Mouse (Mus musculus) heart, adult 18-20 months (tissue): ENCODE data around the gene Fgfr2. TPM values are rescaled to one million over a fixed set of nuclear protein-coding genes. Genes with fewer than 3 reads are reported as not detected.

Source experiments
- DNase-seq, 2 experiments: peaks; one replicate each; pipeline ENCODE4 v3.0.0; 2021 to 2022; ENCODE audit warnings: mixed read lengths in 1 of 2
- total RNA-seq, 2 experiments: library from RNA; stranded (reverse); gene quantifications; 2 replicates each; pipeline ENCODE4 v1.2.3; 2021

The Fgfr2 gene
- total RNA-seq, 2 experiments from 2014 or later, result 1.3 to 2.6 TPM

DNA sequence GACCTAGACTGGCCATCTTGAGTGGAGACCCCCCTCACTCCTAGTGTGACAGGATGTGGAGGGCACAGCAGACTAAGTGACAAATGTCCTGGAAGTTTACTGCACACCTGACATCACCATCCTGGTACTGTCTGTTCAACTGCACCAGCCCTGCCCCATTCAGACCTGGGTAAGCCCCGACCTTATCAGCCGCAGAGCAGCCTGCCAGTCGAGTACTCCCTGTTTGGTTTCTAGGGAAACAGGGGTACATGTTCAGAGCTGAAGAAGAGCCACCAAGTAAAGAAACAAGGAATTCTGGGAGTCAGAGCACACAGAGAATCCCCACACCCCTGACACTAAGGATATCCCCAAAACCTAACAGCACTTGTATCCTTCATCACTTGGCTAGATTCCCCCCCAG, 861.3 kb downstream of the Fgfr2 start:
- no peak for DNase-seq

DNA sequence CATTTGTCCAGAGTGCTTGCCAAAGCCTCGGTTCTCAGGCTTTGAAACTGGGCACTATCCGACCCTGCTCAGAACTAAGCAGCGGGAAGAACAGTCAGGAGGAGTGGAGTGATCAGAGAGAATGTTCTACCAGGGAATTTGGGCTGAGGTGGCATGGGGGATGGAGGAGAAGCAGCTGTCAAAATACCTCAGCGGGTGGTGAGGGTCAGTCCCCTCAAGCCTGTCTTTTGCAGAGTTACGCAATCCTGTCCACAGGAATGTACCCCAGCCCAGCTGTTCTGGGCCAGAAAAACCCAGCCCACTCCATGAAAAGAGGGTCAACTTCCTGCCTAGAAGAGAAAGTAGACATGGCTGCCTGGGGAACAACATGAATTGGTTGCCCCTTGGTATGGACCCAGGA, 862.5 kb downstream of the Fgfr2 start:
- DNase-seq, result no peak

DNA sequence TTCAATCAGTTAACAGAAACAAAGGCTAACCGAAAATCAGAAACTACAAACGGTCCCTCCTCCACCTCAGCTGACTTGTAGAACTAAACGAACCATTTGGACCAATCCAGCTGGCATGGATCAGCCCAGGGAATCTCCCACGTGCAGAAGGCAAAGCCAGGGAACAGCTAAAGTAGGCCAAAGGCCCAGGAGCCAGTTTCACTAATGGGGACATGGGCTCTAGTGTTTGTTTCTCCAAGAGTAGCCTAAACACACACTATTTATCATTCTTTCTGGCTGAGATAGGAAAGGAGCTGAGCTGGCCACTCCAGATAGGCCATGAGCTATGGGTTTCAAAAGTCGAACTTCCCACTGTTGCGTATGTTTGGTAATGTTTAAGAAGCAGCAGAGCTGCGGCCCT, 864.3 kb downstream of the Fgfr2 start:
- DNase-seq, result peak in 1 of 2 experiments; percentile 63

DNA sequence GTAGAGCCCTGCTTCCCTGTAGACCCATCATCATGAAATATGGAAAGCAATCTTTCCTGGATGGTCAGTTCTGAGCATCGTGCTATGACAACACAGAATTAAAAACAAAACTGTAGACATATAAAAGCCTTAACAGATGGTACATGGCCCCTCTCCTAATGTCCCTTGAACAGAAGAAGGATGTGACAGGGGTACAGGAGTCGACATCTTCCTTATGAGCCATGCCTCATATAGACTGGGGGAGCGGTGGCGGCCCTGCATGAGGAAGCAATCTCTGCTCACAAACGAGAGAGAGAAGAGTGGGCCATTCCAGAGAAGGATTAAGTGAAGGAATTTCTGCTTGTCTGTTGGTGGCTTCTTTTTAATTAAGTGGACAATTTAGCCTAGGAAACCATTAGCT, 864.9 kb downstream of the Fgfr2 start:
- DNase-seq, result no peak

DNA sequence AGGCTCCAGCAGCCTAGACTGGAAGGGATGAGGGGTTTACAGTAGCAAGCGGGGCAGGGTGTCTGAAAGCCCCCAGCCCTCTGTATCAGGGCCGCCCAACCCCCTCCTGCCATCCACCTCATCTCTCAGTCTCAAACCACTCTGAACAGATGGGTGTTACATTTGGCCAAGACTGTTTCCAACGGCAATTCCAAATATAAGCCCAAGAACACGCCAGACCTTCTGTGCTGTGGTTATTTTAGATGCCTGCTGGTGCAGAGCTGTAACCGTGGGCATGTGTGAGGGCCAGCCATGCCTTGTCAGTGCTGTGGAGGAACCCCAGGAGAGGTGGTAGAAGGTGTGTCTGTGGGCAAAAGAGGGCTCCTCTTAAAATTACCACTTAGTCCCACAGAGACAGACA, 869.6 kb downstream of the Fgfr2 start:
- DNase-seq, result peak in 1 of 2 experiments; percentile 50

DNA sequence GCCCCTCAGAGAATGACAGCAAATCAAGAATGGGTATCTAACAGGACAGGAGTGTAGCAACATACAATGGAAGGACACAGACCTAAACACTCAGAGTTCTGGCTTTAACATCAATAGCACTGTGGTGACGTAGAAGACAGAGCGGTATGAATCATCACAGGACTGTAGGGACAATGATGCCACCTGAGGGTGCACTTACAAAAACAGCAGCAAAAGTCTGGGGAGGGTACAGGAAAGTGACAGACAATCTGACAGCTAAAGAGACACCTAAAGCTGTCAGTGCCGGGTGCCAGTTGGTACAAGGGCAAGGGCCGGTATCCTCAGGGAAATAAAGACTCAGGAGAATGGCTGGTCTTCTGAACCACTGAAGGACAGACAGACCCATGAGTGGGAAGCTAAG, 870.1 kb downstream of the Fgfr2 start:
- DNase-seq, result no peak

DNA sequence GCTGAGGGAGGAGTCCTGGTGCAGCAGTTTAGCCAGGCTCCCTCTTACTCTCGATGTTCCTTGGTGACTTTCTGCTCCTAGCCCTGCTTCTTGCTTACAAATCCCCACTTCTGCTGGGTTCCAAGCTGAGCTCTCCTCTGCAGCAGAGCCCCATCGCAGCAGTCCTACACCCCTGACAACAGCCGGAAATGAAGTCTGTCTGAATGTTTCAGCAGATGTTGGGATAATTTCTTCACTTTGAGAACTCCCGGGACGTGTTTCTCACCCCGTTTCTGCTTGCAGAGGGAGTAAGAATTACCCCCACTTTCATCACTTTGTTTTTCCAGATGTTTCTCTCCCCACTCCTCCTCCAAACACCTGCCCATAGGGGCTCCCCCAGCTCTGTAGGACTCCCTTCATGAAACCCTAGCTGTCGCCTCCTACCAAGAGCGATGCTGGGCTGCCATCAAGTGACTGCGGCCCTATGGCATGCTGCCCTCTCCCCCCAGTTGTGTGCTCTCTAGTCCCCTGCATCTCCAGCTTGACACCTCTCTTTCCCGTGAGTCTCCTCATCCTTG, 873.5 kb downstream of the Fgfr2 start:
- peak in 1 of 2 experiments; percentile 42 for DNase-seq

DNA sequence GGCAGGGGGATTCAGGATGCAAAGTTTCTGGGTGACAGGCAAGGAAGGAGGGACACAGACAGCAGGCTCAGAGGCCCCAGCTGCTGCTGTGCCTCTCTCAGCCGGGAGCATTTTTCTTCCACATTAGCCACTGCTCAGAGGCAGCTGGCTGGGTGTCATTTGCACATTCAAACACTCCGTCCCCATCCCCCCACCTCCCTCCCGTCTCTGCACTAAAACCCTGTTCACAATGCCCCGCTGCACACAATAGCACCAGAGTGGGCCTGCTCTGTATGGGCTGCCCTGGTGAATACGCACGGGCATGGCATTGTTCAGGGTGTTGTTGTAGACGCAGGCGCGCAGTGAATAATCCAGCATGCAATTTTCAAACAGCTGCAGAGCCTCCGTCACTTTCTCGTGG, 875.6 kb downstream of the Fgfr2 start:
- no peak for DNase-seq

DNA sequence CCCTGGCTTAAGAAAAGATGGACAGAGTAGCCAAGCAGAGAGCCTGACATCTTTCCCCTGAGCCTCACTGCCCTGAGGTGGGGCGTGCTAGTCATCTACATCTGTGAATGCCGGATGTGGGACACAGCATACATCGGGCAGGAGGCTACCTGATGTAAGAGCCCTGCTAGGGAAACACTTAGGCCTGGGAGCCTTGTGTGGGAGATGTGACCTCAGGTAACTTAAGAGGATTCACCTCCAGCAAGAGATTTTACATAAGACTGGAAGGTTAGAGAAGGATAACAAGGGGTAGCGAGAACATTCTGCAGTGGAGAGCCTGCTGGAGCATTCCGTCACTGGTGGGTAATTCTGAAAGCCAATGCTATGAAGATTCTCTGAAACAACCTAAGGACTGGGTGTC, 876.1 kb downstream of the Fgfr2 start:
- no peak for DNase-seq

DNA sequence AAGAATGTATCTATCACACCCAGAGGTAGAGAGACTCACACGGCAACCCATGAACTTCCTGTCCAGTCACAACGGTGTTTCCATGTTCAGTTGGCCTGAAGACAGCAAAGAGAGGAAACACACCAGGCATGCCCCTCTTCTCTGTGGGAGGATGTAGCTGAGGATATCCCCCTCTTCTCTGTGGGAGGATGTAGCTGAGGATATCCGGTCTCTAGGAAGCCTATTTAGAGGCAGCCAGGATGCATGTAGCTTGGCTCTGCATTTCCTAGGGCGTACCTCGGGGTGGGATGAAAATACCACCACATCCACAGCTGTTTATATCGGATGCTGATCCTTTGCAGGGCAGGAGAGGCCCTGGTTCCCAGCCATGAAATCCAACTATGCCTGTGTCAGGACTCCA, 877.4 kb downstream of the Fgfr2 start:
- DNase-seq, result peak in 1 of 2 experiments; percentile 77

DNA sequence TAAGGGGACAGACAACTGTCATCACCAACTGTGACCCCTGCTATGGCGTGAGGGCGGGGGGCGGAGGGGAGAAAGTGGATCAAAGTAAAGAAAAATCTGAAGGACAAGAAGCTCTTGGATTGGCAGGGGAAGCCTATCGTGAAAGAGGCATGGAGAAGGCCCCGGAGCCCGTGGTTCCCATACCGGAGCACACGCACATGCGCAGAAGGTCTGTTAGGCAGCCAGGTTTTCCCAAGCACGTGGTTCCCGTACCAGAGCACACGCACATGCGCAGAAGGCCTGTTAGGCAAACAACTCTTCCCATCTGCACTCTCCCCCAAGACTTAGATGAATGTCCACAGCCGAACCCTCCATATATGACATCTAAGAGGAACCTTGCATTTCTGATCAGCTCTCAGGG, 878.5 kb downstream of the Fgfr2 start:
- no peak for DNase-seq

DNA sequence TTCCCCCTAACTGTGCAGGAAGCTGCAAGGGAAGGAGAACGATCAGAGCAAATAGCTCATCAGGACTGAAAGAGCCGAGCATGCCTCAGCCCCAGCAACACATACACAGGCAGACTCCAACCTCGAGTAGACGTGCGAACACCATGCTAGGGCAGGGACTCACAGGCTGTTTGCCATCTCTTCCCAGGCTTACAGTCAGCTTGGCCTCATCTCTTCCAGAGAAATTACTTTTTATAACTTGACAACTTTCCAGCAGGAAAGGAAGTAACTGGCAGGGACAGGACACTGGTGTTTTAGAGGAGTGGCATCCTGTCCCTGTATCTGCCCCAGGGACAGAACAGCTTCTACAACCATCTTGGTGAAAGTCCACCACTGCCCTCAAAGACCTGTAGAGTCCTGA, 879.9 kb downstream of the Fgfr2 start:
- DNase-seq, result no peak

DNA sequence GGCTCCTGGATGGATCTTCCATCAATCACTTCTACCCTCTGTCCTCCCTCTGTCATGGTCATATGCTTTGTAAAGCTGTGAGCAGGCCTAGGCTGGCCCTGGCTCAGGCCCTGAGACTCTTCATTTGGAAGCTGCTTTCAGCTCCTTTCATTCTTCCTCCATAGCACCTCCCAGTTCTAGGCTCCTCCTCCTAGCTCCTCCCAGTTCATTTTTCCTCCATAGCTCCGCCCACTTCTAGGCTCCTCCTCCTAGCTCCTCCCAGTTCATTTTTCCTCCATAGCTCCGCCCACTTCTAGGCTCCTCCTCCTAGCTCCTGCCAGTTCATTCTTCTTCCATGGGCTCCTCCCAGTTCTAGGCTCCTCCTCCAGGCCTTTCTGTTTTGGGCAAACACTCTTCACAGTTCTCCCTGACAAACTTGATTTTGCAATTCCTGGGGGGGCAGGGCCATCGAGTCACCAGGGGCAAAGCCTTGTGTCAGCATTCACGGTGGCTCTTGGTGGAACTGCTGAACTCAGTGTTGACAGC, 880.5 kb downstream of the Fgfr2 start:
- DNase-seq, result peak; percentile 44 to 80

DNA sequence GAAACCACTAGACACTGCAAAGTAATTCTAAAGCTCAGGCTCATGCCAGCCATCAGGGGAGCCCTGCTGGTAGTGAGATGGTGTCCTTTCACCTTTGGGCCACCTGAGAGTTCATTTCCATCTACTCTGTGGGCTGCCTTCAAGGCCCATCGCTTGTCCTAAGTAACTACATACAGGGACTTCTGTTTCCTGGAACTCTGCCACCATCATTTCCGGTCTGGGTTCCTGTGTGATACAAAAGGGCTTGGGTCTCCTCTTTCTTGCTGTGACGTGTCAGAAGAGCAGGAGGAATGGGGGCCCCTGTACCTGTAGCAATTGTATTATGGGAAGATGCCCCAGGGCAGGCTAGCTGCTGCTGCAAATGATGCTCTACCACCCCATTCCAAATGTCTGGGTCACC, 884.2 kb downstream of the Fgfr2 start:
- no peak for DNase-seq

DNA sequence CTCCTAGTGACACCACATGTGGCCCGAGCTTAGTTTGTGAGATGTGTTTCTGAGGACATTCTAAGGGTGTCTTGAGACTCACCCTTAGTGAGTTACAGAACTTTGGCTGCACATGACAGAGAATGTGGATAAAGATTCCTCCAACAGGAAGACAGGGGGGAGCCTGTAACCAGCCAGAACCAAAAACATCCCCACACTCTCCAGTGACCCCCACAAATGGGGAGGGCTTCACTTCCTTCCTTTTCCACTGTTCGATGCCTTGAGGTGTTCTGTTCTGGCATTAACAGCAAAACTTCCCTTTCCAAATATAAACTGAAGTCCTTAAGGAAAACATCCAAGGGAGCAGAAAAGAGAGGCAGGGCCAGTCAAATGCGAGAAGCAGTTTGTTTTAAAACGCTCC, 886.0 kb downstream of the Fgfr2 start:
- peak in 1 of 2 experiments; percentile 66 for DNase-seq

DNA sequence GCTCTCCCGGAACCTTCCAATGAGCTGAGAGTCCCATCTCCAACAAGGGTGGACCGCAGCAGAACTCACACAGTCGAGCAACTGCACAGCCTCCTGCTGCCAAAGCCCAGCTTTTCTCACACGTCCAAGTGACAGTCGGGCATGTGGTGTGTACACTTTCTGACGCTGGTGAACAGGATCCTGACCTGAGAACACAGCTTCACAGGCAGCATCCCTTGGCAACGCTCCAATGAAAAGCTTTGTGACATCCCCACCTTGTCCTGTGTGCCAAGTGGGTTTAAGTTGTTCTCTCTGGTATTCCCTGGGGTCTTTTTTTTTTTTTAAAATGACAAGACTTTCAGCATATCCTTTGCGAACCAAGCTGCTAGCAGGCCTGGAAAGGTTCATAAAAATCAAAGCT, 886.4 kb downstream of the Fgfr2 start:
- DNase-seq, result no peak

DNA sequence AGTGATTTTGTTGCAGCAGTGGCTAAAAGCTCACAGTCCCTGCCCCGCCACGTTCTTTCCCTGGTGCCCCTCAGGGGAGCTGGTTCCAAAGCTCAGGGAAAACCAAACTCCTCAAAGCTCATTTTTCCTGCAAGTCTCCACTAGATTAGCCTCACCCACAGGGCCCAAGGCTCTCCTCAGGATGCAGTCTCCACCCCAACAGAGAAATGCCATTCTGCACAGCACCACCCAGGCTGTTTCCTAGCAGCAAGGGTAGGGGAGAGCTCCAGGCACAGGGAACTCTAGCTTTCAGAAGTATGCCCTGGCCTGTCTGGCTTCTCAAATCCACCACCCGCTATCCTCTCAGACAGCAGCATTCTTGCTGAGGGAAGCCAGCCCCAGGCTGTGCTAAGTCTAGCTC, 888.9 kb downstream of the Fgfr2 start:
- DNase-seq, result no peak

DNA sequence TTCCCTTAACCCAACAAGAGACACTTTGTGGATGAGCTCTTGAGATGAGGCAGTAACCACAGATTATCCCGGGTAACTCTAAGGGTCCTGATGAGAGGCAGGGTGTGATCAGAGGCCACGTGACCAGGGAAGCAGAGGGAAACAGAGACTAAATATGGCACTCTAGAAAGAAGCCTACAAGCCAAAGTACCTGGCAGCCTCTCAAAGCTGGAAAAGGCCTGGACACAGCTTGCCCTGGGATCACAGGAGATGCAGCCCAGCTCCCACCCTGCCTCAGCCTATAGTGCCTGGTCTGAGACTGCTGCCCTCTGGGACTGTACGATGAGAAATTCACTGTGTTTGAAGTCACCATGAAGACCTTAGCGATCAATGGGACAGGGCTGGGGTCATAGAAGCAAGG, 889.4 kb downstream of the Fgfr2 start:
- DNase-seq, result no peak

DNA sequence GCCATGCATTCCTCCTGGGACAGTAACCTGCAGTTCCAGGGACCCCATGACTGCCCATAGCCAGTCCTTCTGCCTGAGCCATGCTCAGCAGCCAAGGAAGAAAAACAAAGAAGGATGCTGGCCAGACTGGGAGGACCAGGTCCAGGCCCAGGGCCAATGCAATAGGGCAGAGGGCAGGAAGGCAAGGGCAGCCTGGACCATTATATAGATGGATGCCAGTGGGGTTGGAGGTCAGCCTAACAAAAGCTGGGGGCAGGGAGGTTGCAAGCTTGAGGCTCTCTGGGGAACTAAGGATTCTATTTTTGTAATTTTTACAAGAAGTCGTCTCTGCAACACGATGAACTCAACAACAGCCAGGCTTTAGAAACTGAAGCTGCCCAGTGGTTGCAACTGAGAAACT, 890.2 kb downstream of the Fgfr2 start:
- DNase-seq, result peak in 1 of 2 experiments; percentile 52

DNA sequence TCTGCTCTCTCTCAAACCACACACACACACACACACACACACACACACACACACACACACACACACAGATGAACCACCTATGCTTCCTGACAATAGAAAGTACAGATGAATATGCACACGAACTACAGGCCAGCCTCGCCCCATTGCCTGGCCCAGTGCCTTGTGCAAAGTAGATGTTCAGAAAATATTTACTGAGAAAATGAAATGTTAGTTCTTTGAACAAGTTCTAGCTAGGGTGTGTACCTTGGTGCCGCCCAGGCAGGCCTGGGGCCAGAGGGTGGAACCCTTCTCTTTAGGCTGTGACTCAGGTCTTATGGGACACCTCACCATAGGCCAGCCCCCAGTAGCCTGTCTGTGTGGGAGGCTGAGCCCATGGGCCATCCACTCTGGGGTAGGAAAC, 891.7 kb downstream of the Fgfr2 start:
- DNase-seq, result no peak

DNA sequence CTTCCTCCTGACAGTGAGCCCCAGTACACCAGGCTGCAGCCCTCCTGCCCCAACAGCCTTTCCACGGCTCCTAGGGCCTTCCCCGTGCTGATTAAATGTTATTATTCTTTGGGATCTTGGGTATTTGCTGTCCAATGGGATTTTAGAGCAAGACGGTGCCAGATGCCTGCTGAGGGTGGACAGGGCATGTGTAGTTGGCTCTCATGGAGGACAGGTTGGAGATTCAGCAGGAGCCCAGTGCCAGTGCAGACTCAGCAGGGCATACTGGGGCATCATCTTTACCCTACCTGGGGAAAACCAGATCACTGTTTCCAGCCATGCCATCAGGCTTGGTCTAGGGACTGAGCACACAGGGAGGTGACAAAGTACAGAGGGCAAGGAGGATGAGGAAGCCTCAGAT, 892.2 kb downstream of the Fgfr2 start:
- no peak for DNase-seq

DNA sequence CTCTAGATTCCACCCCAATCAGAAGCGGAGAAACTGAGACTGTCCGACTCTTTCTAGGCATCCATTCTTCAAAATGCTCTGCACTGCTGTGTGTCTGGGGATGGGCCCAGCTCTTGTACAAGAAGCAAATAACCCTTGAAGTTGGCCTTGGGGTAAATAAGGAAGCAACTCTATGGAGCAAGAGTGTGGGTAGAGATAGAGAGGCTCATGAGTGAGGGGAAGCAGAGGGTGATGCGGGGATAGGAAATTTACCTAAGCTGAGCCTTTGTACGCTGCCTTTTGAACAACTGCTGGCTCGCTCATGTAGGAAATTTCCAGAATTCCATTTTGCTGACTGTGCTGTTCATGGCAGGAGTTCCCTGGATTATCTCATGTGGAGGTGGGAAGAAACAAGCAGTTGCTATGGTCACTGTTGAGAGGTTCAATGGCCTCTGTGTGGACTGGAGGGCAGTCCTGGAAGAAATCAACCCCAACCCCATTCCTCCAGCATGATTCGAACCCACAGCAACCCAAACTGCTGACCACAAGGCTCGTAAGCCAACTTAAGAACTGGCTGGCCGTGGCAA, 896.0 kb downstream of the Fgfr2 start:
- no peak for DNase-seq

DNA sequence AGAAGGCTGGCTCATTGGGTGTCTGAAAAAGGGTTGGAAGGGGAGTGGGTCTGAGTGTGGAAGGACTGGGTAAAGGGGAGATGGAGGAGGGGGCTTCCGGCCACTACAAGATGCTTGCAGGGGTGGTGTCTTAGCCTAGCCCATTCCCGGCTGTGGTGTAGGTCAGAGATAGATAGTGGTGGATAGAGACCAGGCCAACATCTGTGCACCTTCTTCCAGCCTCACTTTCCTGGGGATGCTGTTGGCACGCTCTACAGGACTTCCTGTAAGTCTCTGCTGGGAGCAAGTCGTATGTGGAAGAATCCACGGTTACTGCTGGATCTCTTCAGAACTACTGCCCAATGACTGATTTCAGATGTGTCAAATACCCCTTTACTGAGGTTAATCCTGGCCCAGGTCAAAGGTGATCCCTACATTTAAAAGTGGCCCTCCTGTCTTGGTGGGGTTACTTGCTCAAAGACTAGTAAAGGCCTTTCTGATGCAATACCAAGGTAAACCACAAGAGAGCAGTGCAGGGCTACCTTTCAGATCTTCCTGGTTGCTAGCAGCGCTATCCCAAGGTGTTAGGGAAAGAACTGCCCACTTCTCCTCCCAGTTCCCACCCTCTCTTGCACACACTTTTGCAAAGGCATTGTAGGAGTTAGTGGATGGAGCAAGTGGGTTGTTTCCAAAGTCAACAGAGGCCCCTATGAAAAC, 896.6 kb downstream of the Fgfr2 start:
- DNase-seq, result peak; percentile 85 to 96
